Mouse (Mus musculus): Measurements from ENCODE around the gene Wasf2.
"Not testable (repeated sequence)": the region's sequence is repeated elsewhere in the genome, so short reads cannot be mapped to it uniquely, and the experiment has no call there.

Gene Wasf2

DNA sequence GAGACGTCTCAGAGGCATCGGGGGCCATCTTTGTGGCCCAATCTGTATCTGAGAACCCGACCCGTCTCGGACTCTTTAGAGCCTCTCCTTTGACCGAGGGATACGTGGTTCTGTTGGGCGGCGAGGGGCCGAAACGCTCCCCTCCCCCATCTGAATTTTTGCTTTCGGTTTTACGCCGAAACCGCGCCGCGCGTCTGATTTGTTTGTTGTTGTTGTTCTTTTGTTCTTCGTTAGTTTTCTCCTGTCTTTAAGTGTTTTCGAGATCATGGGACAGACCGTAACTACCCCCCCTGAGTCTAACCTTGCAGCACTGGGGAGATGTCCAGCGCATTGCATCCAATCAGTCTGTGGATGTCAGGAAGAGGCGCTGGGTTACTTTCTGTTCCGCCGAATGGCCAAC, 33.6 kb upstream of the Wasf2 start:
- DNase-seq (ENCODE audit: low spot score in 2 of 2), result not testable (repeated sequence)

DNA sequence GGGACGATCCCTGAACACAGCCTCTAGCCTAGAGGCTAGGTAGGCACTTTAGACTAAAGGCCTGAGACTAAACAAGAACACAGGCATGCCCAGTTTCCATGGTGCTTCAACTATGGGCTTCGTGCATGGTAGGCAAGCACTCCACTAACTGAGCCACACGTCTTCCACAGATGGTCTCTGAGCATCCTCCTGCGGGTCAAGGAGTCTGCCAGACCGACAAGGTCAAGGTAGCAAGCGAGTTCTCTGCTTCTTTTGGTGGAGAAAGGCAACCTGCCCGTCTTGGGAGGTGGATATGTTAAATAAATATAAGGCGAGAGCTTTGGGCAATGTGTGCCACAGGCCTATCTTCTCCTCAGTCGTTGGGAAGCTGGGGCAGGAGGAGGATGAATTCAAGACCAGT, 28.6 kb upstream of the Wasf2 start:
- no peak for DNase-seq (ENCODE audit: low spot score in 2 of 2)

DNA sequence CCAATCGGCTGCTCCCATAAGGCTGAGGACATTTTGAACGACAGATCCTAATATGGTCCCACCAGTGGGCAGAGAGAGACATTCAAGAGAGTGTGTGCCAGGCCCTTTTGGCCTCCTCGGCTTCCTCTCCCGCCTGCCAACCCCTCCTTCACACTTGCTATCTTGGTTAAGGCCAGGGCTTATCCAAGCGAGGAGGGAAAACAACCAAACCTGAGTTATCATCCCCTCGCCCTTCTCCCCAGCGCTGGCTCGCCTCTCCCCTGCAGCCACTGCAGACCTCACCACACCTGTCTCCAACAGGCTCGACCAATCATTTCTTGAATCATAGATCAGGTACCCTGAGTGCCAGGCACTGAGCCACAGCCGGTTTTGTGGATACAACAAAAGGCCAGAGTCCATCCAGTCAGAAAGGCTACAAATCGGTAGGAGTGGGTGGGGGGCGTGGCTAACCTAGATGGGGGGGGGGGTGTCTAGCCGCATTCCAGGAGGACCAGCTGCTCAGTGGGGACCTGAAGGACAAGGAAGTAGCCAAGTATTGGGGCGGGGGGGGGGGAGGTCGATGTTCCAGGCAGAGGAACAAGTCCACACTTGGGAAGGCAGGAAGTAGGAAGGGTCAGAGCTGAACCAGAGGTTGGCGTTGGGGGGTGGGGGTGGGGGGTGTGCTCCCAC, 26.6 kb upstream of the Wasf2 start:
- no peak for DNase-seq (ENCODE audit: low spot score in 2 of 2)

GRCm38 (mm10) chr4:133104194-133104569, 26.1 kb upstream of the Wasf2 start:
- DNase-seq (ENCODE audit: low spot score in 2 of 2), result no peak

DNA sequence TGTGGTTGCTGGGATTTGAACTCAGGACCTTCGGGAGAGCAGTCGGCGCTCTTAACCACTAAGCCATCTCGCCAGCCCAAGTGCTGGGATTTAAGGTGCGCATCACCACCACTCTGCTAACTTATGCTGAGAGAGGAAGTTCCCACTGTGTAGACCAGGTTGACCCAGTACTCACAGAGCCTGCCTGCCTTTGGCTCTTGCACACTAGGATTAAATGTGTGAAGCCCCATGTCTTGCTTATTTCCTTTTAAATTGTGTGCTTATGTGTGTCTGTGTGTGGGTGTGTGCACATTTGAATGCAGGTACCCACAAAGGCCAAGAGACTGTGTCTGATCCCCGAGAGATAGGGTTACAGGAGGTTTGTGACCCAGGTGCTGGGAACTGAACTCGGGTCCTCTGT, 23.6 kb upstream of the Wasf2 start:
- no peak for DNase-seq (ENCODE audit: low spot score in 2 of 2)

GRCm38 (mm10) chr4:133107788-133108281, 22.5 kb upstream of the Wasf2 start:
- DNase-seq (ENCODE audit: low spot score in 2 of 2), result peak in 1 of 2 experiments; percentile 71

DNA sequence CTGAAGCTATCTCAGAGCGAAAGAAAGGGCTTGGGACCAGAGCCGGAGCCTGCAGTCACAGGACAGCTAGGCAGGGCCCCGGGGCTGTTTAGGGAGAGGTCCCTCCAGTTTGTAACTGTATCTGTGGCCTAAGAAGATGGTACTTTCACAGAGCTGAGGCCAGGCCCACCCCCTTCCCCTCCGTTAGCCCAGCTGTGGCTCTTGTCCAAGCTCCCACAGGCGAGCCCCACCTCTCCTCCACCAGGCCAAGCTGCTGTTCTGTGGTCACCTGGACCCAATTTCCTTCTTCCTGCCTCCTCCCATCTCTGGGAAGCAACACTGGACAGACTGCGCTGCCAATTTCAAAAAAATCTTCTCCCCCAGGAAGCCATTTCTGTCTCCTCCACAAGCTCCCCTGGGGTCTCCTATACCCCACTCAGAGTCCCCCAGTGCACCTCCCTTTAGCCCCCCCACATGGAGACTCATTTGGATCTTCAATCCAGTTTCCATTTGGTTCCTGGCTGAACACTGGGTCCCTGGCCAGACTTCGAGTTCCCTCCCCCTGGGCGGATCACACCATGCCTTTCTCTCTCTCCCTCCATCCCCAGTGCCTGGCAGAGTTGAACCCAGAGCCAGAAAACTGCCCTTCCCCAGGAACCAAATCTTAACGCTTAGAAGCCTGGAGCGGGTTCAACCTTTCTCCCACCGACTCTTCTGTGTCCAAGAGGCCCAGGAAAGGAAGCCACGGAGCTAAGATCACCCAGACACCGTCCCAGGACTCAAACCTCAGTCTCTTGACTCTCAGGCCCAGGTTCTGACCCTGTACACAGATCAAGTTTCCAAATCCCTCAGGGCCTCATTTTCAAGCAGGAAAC, 21.6 kb upstream of the Wasf2 start:
- DNase-seq (ENCODE audit: low spot score in 2 of 2), result no peak

- no peak for DNase-seq (ENCODE audit: low spot score in 2 of 2)
Observed at GRCm38 (mm10) chr4:133109335-133109801, 20.9 kb upstream of the Wasf2 start.

GRCm38 (mm10) chr4:133112175-133112838, 18.0 kb upstream of the Wasf2 start:
- no peak for DNase-seq (ENCODE audit: low spot score in 2 of 2)

DNA sequence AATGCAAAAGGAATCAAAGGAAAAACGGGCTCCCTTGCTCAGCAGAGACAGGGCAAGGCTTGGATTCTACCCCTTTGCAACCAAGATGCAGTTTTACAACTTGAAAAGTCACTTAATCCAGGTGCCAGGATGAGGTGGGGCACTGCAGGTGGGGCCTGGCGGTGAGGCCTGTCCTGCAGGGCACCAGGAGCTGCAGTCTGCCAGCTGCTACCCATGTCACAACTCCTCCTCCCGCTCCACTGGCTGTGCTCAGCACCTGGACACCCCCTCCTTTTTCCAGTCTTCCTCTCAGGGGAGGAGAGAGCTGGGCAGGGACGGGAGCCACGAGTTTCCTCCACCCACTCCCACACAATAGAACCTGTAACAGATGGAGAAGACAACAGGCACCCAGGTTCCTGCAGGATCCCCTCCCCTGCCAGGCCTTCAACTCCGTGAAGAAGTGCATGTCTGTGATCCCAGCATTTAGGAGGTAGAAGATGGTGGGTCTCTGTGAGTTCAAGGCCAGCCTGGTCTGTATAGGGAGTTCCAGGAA, 16.9 kb upstream of the Wasf2 start:
- DNase-seq (ENCODE audit: low spot score in 2 of 2), result no peak

- no peak for DNase-seq (ENCODE audit: low spot score in 2 of 2)
Observed at GRCm38 (mm10) chr4:133114762-133115161, 15.5 kb upstream of the Wasf2 start.

DNA sequence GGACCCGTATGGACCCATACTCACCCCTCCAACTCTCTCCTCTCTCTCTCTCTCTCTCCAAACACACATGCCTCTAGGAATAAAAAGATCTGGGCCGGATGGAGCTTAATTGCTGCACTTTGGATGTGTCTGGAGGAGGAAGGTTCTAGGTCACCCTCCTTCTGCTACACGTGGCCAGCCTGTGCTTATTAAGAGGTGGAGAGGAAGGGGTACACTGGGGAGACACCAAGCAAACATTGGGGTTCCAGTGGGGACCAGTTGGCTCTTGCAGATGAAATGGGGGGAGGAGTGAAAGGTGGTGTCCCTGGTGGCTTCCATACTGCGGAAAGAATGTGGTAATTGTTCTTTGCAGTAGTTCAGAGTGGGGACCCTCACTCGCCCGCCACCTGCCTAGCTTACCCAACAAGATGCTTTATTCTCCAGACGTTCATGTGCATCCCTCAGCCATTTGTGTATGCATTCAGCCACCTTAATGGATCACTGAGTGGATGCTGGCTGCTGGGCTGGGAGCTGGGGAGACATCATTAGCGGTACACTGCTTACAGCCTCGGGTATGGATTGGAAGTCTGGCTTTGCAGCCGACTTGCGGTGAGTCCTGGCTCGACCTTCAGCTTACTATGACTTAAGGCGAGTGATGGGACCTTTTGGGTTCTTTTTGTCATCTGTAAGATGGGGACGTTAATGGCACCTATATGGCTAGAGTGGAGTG, 14.4 kb upstream of the Wasf2 start:
- no peak for DNase-seq (ENCODE audit: low spot score in 2 of 2)

GRCm38 (mm10) chr4:133116756-133117470, 13.4 kb upstream of the Wasf2 start:
- DNase-seq (ENCODE audit: low spot score in 2 of 2), result no peak

DNA sequence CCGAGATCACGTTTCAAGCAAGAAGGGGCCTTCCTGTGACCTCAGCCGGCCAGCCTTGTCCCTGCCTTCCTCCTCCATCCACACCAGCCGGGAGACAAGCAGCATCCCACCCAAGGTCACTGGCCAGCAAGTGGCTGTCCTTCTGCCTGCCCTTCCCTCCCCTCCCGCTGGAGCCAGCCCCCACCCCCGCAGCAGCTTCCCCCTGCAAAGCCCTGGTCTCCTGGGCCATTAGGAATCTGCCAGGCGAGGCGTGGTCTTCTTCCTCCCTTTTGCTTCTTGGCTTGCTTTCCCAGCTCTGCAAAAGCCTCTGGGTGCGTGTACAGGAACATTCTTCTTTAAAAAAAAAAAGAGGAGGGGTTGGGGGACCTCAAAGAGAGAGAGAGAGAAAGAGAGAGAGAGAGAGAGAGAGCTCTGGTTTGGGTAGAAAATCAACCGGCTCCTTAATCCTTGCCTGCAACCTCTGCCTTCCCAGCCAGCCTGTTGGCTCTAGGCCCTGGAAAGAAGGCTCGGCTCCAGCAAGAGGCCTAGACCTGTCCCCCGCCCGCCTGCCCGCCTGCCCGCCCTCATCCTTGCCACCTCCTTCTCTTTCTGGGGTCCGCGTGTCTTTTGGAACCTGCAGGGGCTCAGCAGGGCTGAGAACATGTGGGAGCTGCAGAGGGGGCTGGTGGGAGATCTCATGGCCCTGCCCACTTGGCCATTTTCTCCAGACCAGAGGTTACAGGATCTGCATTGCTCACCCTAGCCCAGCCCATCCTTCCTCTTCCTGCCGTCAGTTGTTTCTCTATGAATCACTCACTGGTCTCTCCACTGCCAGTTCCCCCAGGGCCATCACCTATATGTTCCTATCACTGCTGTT, 12.5 kb upstream of the Wasf2 start:
- peak; percentile 76 to 85 for DNase-seq (ENCODE audit: low spot score in 2 of 2)

- no peak for DNase-seq (ENCODE audit: low spot score in 2 of 2)
Observed at GRCm38 (mm10) chr4:133118775-133119375, 11.4 kb upstream of the Wasf2 start.

DNA sequence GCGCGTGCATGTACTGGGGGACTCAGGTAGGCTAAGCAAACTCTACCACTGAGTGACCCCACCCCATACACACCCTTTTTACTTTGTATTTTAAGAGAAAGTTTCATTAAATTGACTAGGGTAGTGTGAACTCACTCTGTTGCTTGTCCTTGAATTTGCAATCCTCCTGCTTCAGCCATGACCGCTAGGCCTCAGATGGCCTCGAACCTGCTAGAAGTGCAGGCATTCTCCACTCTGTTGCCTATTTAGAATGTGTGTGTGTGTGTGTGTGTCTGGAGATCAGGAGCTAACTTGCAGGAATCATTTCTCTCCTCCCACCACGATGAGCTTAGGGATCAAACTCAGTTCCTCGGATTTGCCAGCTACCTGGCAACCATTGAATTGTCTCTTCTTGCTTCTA, 10.7 kb upstream of the Wasf2 start:
- no peak for DNase-seq (ENCODE audit: low spot score in 2 of 2)

- DNase-seq (ENCODE audit: low spot score in 2 of 2), result no peak
Observed at GRCm38 (mm10) chr4:133120833-133121321, 9.4 kb upstream of the Wasf2 start.

GRCm38 (mm10) chr4:133121416-133121815, 8.9 kb upstream of the Wasf2 start:
- no peak for DNase-seq (ENCODE audit: low spot score in 2 of 2)

GRCm38 (mm10) chr4:133121974-133122637, 8.2 kb upstream of the Wasf2 start:
- DNase-seq (ENCODE audit: low spot score in 2 of 2), result no peak
